Mouse (Mus musculus) forebrain, postnatal 0 days (tissue): ENCODE measurements around the gene Vps53. TPM values are rescaled to one million over a fixed set of nuclear protein-coding genes. Genes with fewer than 3 reads are reported as not detected.
"Not testable (repeated sequence)": the region's sequence is repeated elsewhere in the genome, so short reads cannot be mapped to it uniquely, and the experiment has no call there.

ENCODE experiments used
- ATAC-seq: fragments of 200-750 bp; cut with Nextera tagmentation; 2 replicates; pipeline ENCODE4 v1.8.0; 2017; ENCODE audit warnings: mild to moderate bottlenecking, moderate library complexity
- DNase-seq: peaks from one replicate; pipeline ENCODE4 v3.0.0-alpha.2; 2015
- H3K27ac ChIP-seq: fragments of 300-500 bp; sonication (generic); 2 replicates; pipeline ENCODE4 v1.5.1; 2014; ENCODE audit warnings: low read depth, mild to moderate bottlenecking, antibody characterized with exemption, low read length, moderate library complexity, mixed read lengths
- H3K27me3 ChIP-seq: fragments of 300-500 bp; sonication (generic); 2 replicates; pipeline ENCODE4 v1.6.1; 2014; ENCODE audit warnings: mild to moderate bottlenecking, low read length, mixed read lengths; ENCODE audit not compliant: insufficient read depth
- H3K36me3 ChIP-seq: fragments of 300-500 bp; sonication (generic); 2 replicates; pipeline ENCODE4 v1.6.1; 2014; ENCODE audit warnings: mild to moderate bottlenecking, moderate library complexity; ENCODE audit not compliant: insufficient read depth
- H3K4me1 ChIP-seq: fragments of 300-500 bp; sonication (generic); 2 replicates; pipeline ENCODE4 v1.6.1; 2014; ENCODE audit warnings: antibody characterized with exemption; ENCODE audit not compliant: insufficient read depth
- H3K4me2 ChIP-seq: fragments of 300-500 bp; sonication (generic); 2 replicates; pipeline ENCODE4 v1.6.1; 2014; ENCODE audit warnings: low read depth, mild to moderate bottlenecking, moderate library complexity
- H3K4me3 ChIP-seq: fragments of 300-500 bp; sonication (generic); 2 replicates; pipeline ENCODE4 v1.5.1; 2014; ENCODE audit warnings: low read depth, low read length, mixed read lengths
- H3K9ac ChIP-seq: fragments of 300-500 bp; sonication (generic); 2 replicates; pipeline ENCODE4 v1.6.1; 2014; ENCODE audit warnings: mild to moderate bottlenecking
- H3K9me3 ChIP-seq: fragments of 300-500 bp; sonication (generic); 2 replicates; pipeline ENCODE4 v1.6.1; 2016; ENCODE audit warnings: low read length
- CTCF ChIP-seq: sonication (generic); IDR thresholded peaks from 2 replicates; pipeline ENCODE4 v1.5.1; 2016; ENCODE audit warnings: antibody characterized with exemption, control low read depth, low read depth
- WGBS: fragments of 180-500 bp; shearing (Covaris S2); extraction: QIAGEN DNeasy Blood & Tissue Kit; methylation state at CpG from one replicate; pipeline ENCODE4 v1.1.7; 2014; 5-methylcytosine and 5-hydroxymethylcytosine counted together
- polyA plus RNA-seq: library from polyadenylated mRNA; unstranded; fragments of >200 nt; fragmentation: Nextera tagmentation; extraction: Ambion mirVana; gene quantifications from 2 replicates; pipeline ENCODE4 v1.2.1, GENCODE M21; 2015
- total RNA-seq: library from RNA; depleted of rRNA; stranded (reverse); fragments of >200 nt; gene quantifications from 2 replicates; pipeline ENCODE4 v1.2.3, GENCODE M21; 2014

The Vps53 gene
- total and polyA plus RNA-seq, 2 experiments from 2014 or later = 49.4 to 63.2 TPM

GRCm38 (mm10) chr11:76019879-76020278 is 159.6 kb downstream of the Vps53 start:
- no peak for DNase-seq

DNA sequence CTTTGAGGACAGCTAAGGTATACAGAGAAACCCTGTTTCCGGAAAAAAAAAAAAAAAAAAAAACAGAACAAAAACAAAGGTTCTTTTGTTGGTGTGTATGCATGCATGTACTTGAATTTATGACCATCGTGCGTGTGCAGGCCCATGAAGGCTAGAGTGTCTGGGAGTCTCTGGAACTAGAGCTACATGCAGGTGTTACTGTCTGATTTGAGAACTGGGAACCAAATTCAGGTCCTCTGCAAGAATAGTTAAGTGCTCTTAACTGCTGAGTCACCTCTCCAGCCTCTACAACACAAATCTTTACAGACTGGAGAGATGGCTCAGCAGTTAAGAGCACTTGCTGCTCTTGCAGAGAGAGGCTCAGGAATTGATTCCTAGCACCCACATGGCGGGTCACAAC is 163.6 kb downstream of the Vps53 start:
- ATAC-seq (no peak), DNase-seq (no peak)
- Histone ChIP-seq H3K27ac (no peak overlapping the region), H3K4me1 (no peaks in the 10 kb centered on the region), H3K9me3 (no peaks in the 10 kb centered on the region), H3K4me2 (no peak overlapping the region), H3K27me3 (no peaks in the 10 kb centered on the region), H3K9ac (no peak overlapping the region), H3K4me3 (no peak overlapping the region), H3K36me3 (no peaks in the 10 kb centered on the region)
- no peak for TF ChIP-seq CTCF
- 63% methylated on average over 4 of the region's 4 CpGs for WGBS

More at GRCm38 (mm10) chr11:76019879-76020278, 159.6 kb downstream of the Vps53 start:
- Histone ChIP-seq H3K9me3 (no peaks in the 10 kb centered on the region), H3K27ac (no peak overlapping the region), H3K27me3 (no peaks in the 10 kb centered on the region), H3K4me2 (no peak overlapping the region), H3K4me1 (no peaks in the 10 kb centered on the region), H3K36me3 (no peaks in the 10 kb centered on the region), H3K9ac (no peak overlapping the region), H3K4me3 (no peak overlapping the region)
- 68% methylated on average over 4 of the region's 4 CpGs for WGBS
- ATAC-seq = no peak
- no peak for TF ChIP-seq CTCF

DNA sequence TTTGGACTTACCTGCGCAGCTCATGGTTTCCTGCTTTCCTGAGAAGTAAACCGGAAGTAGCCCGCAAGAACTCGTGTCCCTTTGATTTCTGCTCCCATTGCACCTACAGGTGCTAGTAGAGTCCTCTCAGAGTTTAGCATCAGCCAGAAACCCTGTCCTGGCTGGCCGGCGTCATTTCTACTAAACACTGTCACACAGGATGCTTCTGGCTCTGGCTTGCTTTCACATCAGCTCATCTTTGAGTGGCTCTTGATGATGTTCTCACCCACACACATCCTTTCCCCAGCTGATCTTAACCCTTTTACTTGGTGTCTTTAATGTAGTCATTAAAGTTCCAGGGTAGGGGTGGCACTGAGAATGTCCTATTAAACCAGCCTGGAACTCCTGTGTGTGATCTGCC is 164.2 kb downstream of the Vps53 start:
- Histone ChIP-seq H3K4me2 (no peak overlapping the region), H3K36me3 (no peaks in the 10 kb centered on the region), H3K9ac (no peak overlapping the region), H3K9me3 (no peaks in the 10 kb centered on the region), H3K27ac (no peak overlapping the region), H3K4me3 (no peak overlapping the region), H3K4me1 (no peaks in the 10 kb centered on the region), H3K27me3 (no peaks in the 10 kb centered on the region)
- ATAC-seq = no peak
- TF ChIP-seq CTCF = no peak
- no peak for DNase-seq
- WGBS = 93% methylated on average over 6 of the region's 6 CpGs

DNA sequence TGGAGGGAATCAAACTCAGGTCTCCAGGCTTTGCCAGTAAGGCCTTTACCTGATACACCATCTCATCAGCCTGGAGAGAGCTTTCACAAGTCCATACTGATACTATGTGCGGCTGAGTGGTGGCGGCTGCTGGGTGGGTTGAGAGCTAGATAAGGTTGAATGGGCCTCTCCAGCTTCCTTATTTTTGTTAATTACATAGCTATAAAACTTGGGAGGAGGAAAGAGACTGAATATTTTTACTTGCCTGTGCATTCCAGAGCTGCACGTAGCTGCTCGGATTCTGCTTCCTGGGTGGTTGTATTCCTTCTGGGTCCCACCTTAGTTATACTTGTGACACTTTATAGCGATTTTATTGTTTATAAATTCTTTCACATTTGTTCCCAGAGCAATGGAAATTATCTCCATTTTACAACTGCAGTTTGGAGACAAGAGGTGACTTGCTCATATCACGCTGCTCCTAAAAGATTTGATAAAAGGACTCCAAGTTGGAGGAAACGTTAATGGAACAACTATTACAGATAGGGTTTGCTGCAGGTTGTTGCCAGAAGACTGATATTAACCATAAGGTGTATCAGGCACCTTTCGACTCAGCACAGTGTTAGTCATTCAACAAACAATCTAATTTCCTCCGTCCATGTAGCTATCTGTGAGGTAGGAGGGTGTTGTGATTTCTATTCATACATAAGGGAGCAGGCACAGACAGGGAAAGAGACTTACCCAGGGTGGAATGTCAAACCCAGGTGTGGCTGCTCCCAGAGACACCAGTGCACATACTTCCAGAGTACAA is 168.4 kb downstream of the Vps53 start:
- Histone ChIP-seq H3K4me2 (no peak overlapping the region), H3K27me3 (no peaks in the 10 kb centered on the region), H3K9me3 (no peaks in the 10 kb centered on the region), H3K4me3 (no peak overlapping the region), H3K4me1 (no peaks in the 10 kb centered on the region), H3K36me3 (no peaks in the 10 kb centered on the region), H3K27ac (no peak overlapping the region), H3K9ac (no peak overlapping the region)
- DNase-seq (no peak), ATAC-seq (no peak)
- WGBS = 86% methylated on average over 9 of the region's 9 CpGs
- no peak for TF ChIP-seq CTCF

GRCm38 (mm10) chr11:76009101-76009500 is 170.3 kb downstream of the Vps53 start:
- H3K9ac ChIP-seq = no peak overlapping the region
- H3K9me3 ChIP-seq = no peaks in the 10 kb centered on the region
- no peak overlapping the region for H3K4me3 ChIP-seq
- no peaks in the 10 kb centered on the region for H3K4me1 ChIP-seq
- no peak overlapping the region for H3K27ac ChIP-seq
- no peak overlapping the region for H3K4me2 ChIP-seq
- no peaks in the 10 kb centered on the region for H3K27me3 ChIP-seq
- WGBS = 82% methylated on average over 6 of the region's 6 CpGs
- TF ChIP-seq CTCF = no peak
- ATAC-seq = no peak
- no peak for DNase-seq
- H3K36me3 ChIP-seq = no peaks in the 10 kb centered on the region

- Histone ChIP-seq H3K9me3 (no peaks in the 10 kb centered on the region), H3K27ac (no peak overlapping the region), H3K36me3 (no peaks in the 10 kb centered on the region), H3K4me2 (no peak overlapping the region), H3K27me3 (no peaks in the 10 kb centered on the region), H3K4me3 (no peak overlapping the region), H3K9ac (no peak overlapping the region), H3K4me1 (no peaks in the 10 kb centered on the region)
- WGBS = 76% methylated on average over 2 of the region's 2 CpGs
- ATAC-seq (no peak), DNase-seq (no peak)
- no peak for TF ChIP-seq CTCF
Observed at GRCm38 (mm10) chr11:76008162-76008561, 171.3 kb downstream of the Vps53 start.

DNA sequence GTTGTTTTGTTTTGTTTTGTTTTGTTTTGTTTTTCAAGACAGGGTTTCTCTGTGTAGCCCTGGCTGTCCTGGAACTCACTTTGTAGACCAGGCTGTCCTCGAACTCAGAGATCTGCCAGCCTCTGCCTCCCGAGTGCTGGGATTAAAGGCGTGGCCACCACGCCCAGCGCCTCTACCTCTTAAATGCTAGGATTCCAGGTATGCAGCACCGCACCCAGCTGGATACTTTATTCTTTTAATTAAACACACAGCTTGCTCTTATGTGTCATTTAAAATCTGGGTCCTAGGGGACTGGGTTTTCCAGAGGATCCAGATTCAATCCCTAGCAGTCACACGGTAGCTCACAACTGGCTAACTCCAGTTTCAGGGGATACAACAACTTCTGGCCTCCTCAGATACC is 175.2 kb downstream of the Vps53 start:
- H3K27me3 ChIP-seq, DNase-seq, H3K27ac ChIP-seq, H3K4me1 ChIP-seq, H3K4me3 ChIP-seq, H3K4me2 ChIP-seq, H3K36me3 ChIP-seq, H3K9ac ChIP-seq, H3K9me3 ChIP-seq, ATAC-seq: not testable (repeated sequence)
- WGBS = 90% methylated on average over 7 of the region's 7 CpGs
